Mouse (Mus musculus): ENCODE results near the gene Tspan2. TPM values are rescaled to one million over a fixed set of nuclear protein-coding genes. Genes with fewer than 3 reads are reported as not detected.

The Tspan2 gene
- polyA plus RNA-seq, 1 experiment, result 34.7 TPM

DNA sequence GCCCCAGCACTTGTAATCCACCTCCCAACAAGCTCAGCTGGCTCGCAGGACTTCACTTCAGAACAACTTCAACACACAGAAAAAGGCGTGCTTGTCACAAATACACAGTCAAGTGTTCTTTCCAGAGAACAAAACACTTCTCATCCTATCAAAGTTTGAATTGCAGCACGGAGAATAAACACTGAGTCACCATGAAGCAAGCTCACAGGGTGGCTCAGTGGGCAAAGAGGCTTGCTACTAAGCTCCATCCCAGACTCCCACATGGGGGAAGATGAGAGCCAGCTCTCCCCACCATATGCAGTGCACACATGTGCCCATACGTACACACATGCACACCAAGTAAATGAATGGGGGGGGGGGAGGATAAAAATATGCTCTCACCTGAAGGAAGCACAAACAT lies 8.9 kb downstream of the Tspan2 start:
- Histone ChIP-seq H3K4me1 (ENCODE audit: control insufficient read depth, insufficient read depth, low read length) (peaks cover 30% of the 10 kb centered on the region), H3K4me3 (replicated peaks; ENCODE audit: extremely low read depth, low read depth, low read length) (no peak overlapping the region)
- DNase-seq, result peak; percentile 51
- WGBS, result 50% methylated on average over 4 of the region's 4 CpGs
- no peak for TF ChIP-seq CTCF (IDR thresholded peaks at IDR 0.05; ENCODE audit: insufficient read depth, low read length)
- no peak for TF ChIP-seq POLR2A (IDR thresholded peaks at IDR 0.05; ENCODE audit: borderline replicate concordance, extremely low read depth, low read depth, low read length)

DNA sequence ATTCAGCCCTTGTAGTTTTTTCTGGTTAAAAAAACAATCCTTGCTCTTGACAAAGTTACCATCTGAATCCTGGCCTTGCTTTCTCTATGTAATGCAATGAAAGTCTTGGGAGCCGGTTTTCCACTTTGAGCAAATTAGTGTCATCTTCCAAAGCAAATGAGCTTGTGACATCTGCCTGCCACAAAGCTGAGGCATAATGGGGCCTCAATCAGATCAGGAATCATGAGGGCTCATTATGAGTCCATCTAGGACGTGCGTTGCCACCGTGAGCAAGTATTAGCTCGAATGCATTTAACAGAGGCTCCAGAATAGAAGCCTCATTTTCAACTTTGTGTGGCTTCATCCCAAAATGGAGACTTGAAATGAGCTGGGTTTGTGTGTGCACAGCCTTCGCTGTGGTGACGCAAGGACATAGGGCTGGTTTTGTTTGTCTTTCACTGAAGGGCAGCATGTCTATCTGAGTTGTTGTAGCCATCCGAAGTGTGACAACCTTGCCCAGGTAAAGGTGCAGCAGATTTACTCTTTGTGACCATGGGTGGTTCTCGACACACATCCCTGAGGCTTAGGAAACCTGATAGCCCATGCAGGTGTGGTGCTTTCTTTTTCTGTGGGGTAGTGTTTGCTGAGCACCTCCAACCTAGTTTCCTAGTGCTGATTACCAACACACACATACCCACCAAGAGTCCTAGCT lies 9.6 kb downstream of the Tspan2 start:
- no peak for DNase-seq
- H3K4me1 ChIP-seq (ENCODE audit: control insufficient read depth, insufficient read depth, low read length), result peaks cover 34% of the 10 kb centered on the region
- 80% methylated on average over 9 of the region's 9 CpGs for WGBS
- no peak overlapping the region for H3K4me3 ChIP-seq (replicated peaks; ENCODE audit: extremely low read depth, low read depth, low read length)
- TF ChIP-seq CTCF (IDR thresholded peaks at IDR 0.05; ENCODE audit: insufficient read depth, low read length), result no peak
- TF ChIP-seq POLR2A (IDR thresholded peaks at IDR 0.05; ENCODE audit: borderline replicate concordance, extremely low read depth, low read depth, low read length), result no peak

DNA sequence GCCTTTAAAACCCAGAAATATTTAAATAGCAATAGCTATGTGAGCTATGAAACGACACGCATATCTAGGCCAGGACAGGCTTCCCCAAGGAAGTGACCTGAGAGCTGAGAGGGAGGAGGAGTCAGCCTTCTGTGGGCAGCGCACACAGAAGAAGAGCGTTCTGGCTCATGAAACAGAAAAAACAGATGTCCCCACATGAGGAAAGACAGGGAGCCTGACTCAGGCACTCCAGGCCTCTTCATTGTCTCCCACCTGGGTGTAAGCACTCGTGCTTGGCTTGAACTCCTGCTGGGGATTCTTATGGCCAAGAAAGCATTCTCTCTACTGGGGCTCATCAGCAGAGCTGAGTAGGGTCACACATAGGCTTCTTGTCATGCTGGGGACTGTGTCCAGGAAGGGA lies 10.3 kb downstream of the Tspan2 start:
- DNase-seq, result peak; percentile 45

DNA sequence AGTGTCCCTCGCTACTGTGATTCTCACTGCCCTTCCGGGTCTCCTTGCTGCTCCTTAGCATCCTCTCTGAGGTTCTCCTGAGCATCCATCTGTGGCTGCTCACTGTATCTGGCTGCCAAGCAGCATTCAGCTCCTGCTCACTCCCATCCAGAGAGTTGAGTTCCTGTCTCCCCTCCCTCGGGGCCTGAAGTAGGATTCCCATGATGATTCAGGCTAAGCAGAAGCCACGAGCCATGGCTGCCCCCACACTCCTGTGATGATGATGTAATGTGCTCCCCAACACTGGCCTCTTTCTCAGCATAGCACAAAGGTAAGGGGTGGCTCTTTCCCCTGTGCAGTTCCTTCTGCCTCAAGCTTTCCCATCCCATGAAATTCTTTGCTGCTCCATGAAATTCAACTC lies 11.8 kb downstream of the Tspan2 start:
- H3K4me3 ChIP-seq (replicated peaks; ENCODE audit: extremely low read depth, low read depth, low read length), result no peak overlapping the region
- no peak for DNase-seq
- WGBS, result 72% methylated on average over 4 of the region's 4 CpGs
- H3K4me1 ChIP-seq (ENCODE audit: control insufficient read depth, insufficient read depth, low read length), result peaks cover 44% of the 10 kb centered on the region
- TF ChIP-seq CTCF (IDR thresholded peaks at IDR 0.05; ENCODE audit: insufficient read depth, low read length) (no peak), POLR2A (IDR thresholded peaks at IDR 0.05; ENCODE audit: borderline replicate concordance, extremely low read depth, low read depth, low read length) (no peak)

More for the DNA sequence above, 10.3 kb downstream of the Tspan2 start:
- TF ChIP-seq POLR2A (IDR thresholded peaks at IDR 0.05; ENCODE audit: borderline replicate concordance, extremely low read depth, low read depth, low read length) (no peak), CTCF (IDR thresholded peaks at IDR 0.05; ENCODE audit: insufficient read depth, low read length) (no peak)
- WGBS, result 20% methylated on average over 5 of the region's 5 CpGs
- Histone ChIP-seq H3K4me3 (replicated peaks; ENCODE audit: extremely low read depth, low read depth, low read length) (no peak overlapping the region), H3K4me1 (ENCODE audit: control insufficient read depth, insufficient read depth, low read length) (peaks cover 36% of the 10 kb centered on the region)

DNA sequence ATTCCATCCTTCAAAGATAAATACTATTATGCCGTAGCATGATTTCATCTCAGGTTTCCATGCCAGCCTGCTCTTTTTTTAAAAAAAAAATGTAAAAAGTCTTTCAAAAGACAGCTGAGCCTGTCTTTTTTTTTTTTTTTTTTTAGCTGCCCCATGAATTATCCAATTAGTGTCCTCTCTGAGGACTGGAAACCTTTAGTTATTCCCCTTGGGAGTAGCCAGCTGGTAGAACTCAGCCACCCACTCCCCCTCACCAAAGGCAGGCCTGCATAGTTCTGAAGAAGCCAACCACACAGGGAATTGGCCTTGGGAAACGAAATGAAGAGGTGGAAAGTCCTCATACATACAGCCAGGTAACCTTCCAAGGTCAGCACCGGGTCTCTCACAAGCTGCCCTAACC lies 13.7 kb downstream of the Tspan2 start:
- no peak for DNase-seq
- no peak for TF ChIP-seq CTCF (IDR thresholded peaks at IDR 0.05; ENCODE audit: insufficient read depth, low read length)
- no peak for TF ChIP-seq POLR2A (IDR thresholded peaks at IDR 0.05; ENCODE audit: borderline replicate concordance, extremely low read depth, low read depth, low read length)
- 65% methylated on average over 3 of the region's 3 CpGs for WGBS
- no peak overlapping the region for H3K4me3 ChIP-seq (replicated peaks; ENCODE audit: extremely low read depth, low read depth, low read length)
- peaks cover 55% of the 10 kb centered on the region for H3K4me1 ChIP-seq (ENCODE audit: control insufficient read depth, insufficient read depth, low read length)

DNA sequence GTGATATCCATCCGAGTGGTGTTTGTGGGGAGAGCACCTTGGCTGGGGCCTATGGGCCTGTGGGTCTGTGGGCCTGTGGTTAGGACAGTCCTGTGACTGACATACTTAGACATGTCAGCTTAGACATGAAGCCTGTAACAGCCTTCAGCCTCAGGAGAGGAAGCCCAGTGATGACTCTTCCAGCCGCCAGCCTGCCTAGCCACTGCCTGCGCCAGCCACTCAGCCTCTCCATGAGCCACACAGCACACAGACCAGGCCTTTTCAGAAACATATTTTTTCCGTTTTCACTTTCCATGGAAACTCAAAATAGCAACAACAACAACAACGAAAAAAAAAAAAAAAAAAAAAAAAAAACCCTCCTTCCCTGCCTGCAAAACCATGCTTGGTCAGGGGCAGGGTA lies 14.4 kb downstream of the Tspan2 start:
- Histone ChIP-seq H3K4me3 (replicated peaks; ENCODE audit: extremely low read depth, low read depth, low read length) (no peak overlapping the region), H3K4me1 (ENCODE audit: control insufficient read depth, insufficient read depth, low read length) (peaks cover 53% of the 10 kb centered on the region)
- no peak for TF ChIP-seq POLR2A (IDR thresholded peaks at IDR 0.05; ENCODE audit: borderline replicate concordance, extremely low read depth, low read depth, low read length)
- TF ChIP-seq CTCF (IDR thresholded peaks at IDR 0.05; ENCODE audit: insufficient read depth, low read length), result no peak
- 59% methylated on average over 5 of the region's 5 CpGs for WGBS
- DNase-seq, result no peak

DNA sequence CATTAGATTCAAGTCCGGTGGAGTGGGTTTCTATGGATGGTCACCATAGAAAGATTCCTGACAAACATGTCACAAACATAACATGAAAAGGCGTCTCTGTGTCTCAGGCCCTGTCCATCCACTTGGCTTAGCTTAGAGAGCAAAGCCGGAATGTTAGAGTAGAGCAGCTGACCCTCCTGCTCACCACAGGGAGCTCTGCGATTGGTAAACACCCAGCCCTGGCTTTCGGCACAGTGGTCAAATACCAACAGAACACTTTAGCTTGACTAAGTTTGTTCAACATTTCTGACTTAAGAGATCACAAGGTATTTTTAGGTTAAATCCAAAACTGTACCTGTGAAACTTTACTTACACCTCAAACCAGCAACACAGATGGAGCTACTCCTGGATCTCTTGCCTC lies 16.8 kb downstream of the Tspan2 start:
- no peak for TF ChIP-seq POLR2A (IDR thresholded peaks at IDR 0.05; ENCODE audit: borderline replicate concordance, extremely low read depth, low read depth, low read length)
- no peak for TF ChIP-seq CTCF (IDR thresholded peaks at IDR 0.05; ENCODE audit: insufficient read depth, low read length)
- Histone ChIP-seq H3K4me1 (ENCODE audit: control insufficient read depth, insufficient read depth, low read length) (peaks cover 39% of the 10 kb centered on the region), H3K4me3 (replicated peaks; ENCODE audit: extremely low read depth, low read depth, low read length) (no peak overlapping the region)
- DNase-seq, result no peak
- WGBS, result 59% methylated on average over 5 of the region's 5 CpGs

DNA sequence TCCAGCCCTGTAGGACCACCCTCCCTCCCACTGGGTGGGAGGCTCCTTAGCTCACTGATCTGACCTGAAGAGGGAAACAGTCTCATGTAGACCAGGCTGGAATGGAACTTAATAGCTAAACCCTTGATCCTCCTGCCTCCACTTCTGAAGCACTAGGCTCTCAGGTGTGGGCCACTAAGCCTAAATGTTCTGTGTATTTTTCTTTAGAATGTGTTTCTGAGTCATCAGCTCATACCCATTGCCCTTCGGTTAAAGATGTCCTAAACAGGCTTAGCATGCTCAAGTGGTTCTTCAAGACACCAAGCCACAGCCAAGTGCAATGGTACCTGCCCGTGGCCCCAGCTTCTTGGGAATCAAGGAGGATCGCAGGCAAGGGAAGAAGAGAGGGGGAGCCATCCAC lies 17.2 kb downstream of the Tspan2 start:
- peak; percentile 42 for DNase-seq
- 81% methylated on average over 3 of the region's 3 CpGs for WGBS
- no peak for TF ChIP-seq CTCF (IDR thresholded peaks at IDR 0.05; ENCODE audit: insufficient read depth, low read length)
- TF ChIP-seq POLR2A (IDR thresholded peaks at IDR 0.05; ENCODE audit: borderline replicate concordance, extremely low read depth, low read depth, low read length), result no peak
- peaks cover 42% of the 10 kb centered on the region for H3K4me1 ChIP-seq (ENCODE audit: control insufficient read depth, insufficient read depth, low read length)
- no peak overlapping the region for H3K4me3 ChIP-seq (replicated peaks; ENCODE audit: extremely low read depth, low read depth, low read length)

DNA sequence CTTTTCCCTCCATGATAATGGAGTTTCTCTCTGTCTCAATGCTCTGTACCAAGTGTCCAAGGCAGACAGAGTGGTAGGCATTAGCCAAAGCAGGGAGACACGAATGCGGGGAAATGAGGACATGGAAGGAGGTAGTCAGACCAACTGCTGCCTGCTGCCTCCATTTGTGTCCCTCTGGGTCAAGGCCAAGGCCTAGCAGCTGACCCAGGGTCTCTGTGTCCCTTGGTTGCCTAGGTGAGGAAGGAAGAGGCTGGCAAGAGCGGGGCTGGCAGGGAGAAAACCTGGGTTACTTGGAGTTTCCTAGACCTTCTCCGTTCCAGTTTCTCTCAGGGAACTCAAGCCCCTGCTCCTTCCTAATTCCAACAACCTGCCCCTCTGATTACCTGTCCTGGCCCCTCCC lies 17.7 kb downstream of the Tspan2 start:
- peaks cover 46% of the 10 kb centered on the region for H3K4me1 ChIP-seq (ENCODE audit: control insufficient read depth, insufficient read depth, low read length)
- no peak overlapping the region for H3K4me3 ChIP-seq (replicated peaks; ENCODE audit: extremely low read depth, low read depth, low read length)
- no peak for DNase-seq
- TF ChIP-seq POLR2A (IDR thresholded peaks at IDR 0.05; ENCODE audit: borderline replicate concordance, extremely low read depth, low read depth, low read length), result no peak
- no peak for TF ChIP-seq CTCF (IDR thresholded peaks at IDR 0.05; ENCODE audit: insufficient read depth, low read length)
- 76% methylated on average over 4 of the region's 4 CpGs for WGBS

DNA sequence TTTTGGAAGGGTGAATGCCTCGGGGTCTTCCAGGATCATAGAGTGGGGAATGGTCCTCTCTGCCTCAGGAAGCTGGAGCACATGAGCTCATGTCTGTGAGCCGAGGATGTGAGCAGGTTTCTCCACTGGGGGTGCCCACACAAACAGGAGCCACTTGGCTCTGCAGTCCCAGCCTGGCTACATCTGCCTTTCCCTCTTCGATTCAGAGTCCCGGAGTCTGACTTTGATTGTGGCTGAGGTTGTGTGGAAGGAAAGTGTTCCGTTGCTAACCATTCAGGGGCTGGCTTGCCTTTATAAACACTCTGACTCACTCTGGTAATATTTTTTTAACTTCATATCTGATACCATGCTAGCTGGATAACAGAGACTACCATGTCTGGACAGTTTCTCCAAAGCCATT lies 18.1 kb downstream of the Tspan2 start:
- Histone ChIP-seq H3K4me3 (replicated peaks; ENCODE audit: extremely low read depth, low read depth, low read length) (no peak overlapping the region), H3K4me1 (ENCODE audit: control insufficient read depth, insufficient read depth, low read length) (peaks cover 48% of the 10 kb centered on the region)
- 34% methylated on average over 5 of the region's 5 CpGs for whole genome bisulfite sequencing
- TF ChIP-seq CTCF (IDR thresholded peaks at IDR 0.05; ENCODE audit: insufficient read depth, low read length) (no peak), POLR2A (IDR thresholded peaks at IDR 0.05; ENCODE audit: borderline replicate concordance, extremely low read depth, low read depth, low read length) (no peak)
- DNase-seq, result no peak
